Mouse (Mus musculus) T-cell, adult 2 months (primary cell): ENCODE results near the gene Fadd.

Experiments used
- DNase-seq: peaks from one replicate; pipeline ENCODE4 v3.0.0; 2022; ENCODE audit warnings: low spot score

The Fadd gene

DNA sequence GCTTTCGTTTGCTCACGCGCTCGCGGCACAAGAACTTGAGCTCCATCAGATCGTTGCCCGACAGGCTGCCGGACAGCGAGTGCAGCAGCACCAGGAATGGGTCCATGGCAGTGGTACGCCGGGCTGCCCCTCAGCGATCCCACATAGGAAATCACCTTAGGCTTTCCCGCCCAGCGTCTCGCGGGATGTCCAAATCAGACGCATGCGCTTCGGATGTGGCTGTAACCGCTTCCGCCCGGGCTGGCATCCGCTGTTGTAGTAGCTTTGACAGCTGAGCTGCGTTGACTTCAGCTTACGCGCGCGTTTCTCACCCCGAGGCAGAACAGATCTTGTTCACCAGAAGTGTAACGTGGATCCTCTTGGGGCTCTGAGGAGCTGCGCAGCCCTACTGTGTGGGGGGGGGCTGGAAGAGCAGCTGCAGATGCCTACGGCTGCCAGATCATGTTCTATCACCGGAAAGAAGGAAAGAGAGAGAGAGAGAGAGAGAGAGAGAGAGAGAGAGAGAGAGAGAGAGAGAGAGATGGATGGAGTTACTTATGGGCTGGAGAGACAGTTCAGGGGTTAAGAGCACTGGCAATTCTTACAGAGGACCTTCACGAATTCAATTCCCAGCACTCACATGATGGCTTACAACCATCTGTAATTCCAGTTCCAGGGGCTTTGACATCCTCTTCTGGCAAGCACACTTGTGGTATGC lies at the start of gene Fadd:
Gene Fadd, minus strand, starts transcription at position 180 of the 697 bp plus-strand sequence.
- peak; percentile 96 for DNase-seq

DNA sequence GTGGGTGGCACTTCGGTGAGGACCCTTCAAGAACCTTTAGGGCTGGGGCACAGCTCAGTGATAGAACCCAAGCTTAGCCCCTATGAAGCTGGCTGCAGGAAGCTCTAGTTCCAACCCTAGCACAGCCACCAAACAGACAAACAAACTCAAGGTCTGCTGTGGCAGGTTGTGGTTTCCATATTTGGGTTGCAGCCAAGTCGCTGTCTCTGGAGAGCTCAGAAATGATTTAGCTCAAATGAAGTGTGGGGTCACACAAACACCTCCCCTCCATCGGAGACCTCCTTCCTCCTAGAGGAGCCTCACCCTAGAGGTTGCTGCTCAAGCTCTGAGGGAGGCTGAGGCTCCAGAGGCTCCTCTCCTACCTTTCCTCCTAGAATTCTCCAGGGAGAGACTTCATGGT lies 48.4 kb upstream of the Fadd start:
- DNase-seq, result no peak

DNA sequence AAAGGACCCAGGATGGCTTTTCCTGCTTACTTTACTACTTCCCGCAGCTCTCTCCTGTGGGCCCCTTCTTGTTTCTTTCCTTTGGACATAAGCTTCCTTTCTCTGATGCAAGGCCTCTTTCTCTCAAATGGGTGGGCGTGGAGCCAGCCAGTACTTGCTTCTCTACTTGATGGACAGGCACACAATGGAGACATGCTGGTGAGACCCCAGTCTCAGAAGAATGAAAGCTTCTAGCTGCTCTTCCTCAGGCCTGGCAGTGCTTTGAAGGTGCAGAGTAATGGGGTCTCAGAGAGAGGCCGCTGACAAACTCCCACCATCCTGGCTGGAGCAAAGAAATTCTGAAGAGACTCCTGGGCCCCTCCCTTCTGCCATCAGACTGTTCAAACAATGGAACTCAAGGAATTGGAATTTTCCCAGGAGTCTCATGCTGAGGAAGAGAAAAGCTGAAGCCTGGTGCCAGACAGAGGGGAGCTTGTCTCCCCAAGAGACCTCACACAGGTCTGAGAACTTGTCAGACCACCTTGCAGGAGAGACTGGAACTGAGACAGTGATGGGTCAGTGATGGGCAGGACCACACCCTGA lies 46.2 kb upstream of the Fadd start:
- DNase-seq, result no peak

DNA sequence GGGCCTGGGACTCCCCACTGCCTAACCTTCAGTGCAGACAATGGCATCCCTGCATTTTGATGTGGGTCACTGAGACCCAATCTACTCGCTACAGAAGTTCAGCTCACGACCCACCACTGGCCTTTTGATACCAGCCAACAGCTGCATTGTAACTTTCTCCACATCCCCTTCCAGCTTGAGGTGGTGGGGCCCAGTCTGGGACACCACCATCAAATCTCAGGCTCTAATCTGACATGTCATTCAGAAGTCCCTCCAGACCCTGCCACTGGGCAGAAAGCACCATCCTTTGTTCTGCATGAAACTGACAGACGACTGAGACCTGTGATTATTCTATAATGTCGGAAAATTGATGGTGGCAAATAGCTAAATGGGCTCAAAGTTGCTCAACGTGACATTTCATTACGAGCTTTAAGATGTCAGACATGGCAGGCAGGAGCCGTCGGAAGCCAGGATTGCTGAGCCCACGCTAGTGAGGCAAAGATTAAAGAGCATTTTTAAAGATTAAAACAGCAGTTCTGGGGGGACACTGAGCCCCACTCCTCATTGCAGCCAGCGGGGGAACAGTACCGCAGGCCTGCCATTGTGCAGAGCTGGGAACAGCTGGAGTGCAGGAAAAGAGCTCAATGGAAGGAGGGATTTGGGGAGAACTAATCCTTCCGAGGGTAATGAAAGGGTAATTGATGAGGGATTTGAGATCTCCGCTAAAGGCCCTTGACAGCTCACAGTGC lies 45.5 kb upstream of the Fadd start:
- no peak for DNase-seq

DNA sequence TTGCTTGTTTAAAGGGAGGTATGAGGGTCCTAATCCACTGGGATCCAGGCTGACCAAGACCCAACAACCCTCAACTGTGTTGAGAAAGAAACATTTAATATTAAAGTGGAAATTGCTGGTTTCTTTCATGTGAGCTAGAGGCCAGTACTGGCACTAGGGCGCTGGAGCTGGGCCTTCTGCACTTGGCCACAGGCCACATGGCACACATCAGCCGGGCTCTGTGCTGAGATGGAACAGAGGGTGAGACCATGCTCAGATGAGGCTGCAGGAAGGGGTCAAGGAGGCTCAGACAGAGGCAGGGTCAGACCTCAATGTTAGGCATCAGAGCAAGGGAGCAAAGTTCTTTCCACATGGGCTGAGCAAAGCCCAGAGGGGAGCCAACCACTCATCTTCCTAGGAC lies 43.8 kb upstream of the Fadd start:
- no peak for DNase-seq

DNA sequence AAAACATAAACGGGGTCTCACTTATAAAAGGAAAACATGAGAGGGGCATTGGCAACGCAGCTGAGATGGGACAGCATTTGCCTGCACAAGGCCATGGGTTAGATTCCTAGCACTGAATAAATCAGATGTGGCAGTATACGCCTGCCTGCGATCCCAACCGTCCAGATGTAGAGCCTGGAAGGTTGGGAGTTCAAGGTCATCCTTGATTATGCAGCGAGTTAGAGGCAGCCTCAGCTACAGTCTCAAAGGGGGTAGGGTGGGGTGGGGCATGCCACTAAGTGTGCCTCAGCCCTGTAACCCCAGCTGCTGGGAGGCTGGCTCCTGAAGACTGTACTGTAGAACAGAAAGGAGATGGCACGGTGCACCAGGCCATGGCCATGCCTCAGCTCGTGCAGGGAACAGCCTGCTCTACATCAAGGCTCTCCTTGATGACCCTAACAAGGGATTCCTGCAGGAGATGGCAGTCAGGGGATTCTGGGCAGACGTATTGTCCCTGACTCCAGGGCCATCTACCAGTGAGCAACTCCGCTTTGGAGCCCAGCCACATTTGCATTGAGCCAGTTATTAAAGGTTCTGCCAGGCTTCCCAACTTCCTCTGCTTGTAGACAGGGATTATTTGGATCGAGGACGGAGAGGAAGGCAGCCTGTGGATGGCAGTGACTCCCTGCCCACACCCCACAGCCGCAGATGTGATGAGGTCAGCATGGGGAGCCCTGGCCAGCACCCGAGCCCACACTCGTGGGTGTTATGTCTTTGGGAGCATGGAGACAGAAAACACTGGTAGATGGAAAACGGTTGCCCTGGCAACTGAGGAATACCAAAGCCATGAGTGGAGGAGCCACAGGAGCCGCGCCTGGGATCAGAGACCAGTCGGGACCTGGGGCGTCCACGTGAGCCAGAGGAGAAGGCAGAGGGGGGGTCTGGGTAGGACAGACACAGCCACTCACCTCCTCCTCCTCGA lies 38.7 kb upstream of the Fadd start:
- DNase-seq, result no peak

DNA sequence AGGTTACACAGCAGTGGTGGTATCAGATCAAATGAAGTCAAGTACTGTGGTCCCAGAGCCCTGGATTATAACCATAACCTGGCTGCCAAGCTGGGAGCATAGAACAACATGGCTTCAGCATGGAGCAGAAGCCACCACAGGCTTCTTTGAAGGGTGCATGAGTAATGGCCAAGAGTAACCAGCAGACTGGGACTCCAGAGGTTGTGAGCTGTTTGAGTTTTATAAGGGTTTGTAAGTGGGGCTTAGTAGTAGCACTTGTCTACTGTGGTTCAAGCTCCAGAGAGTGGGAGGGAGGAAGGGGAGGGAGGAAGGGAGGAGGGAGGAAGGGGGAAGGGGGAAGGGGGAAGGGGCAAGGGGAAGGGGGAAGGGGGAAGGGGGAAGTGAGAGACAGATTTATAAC lies 38.1 kb upstream of the Fadd start:
- DNase-seq, result no peak

DNA sequence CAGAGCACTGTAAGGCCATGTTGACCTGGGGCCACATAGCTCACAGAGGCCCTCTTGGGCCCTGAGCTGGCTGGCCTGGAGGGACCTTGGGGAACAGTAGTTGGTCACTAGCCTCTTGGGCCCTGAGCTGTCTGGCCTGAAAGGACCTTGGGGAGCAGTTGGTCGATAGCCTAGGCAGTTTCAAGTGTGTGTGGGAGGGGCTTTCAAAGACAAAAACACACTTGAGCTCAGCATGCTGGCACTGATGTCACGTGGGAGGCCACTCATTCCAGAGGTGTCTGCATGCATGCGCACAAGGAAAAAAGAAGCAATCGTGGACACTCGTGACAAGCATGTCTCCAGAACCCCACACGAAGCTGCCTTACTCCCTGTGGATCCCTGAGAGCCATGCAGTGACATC lies 33.1 kb upstream of the Fadd start:
- DNase-seq, result no peak

DNA sequence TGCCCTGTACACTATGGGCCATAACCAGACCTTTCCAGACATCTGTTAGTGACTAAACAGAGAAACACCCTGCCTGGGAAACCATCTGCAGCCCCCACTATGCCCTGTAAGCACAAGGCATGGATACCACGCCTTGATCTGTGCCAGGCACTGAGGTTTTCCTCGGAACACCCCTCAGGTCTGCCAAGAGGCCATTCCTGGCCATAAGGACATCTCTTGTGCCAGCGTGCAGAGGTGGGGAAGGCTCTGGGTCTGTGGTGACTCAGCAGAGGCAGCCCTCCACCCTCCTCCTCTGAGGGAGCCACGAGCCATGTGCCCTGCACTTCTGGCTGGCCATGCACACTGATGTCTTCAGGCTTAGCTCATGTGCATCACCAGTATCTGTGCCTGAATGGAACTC lies 30.6 kb upstream of the Fadd start:
- no peak for DNase-seq

DNA sequence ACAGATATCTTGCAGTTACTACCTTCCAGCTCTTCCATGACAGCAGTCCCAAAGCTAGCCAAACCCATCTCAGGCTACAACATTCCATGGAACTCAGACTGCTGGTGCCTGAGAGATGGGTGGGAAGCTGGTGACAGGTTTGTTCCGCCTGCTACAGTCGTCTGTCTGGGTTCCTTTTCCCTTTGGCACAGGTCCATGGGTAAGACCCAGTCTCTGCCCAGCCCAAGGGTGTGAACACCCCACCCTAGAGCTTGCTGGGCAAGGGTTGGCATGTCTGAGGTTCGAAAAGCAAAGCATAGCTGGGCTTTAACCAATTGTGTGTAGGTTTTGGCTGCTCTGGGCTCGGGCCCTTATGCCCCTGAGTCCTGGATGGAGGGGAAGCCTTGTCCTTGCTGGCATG lies 30.1 kb upstream of the Fadd start:
- no peak for DNase-seq

DNA sequence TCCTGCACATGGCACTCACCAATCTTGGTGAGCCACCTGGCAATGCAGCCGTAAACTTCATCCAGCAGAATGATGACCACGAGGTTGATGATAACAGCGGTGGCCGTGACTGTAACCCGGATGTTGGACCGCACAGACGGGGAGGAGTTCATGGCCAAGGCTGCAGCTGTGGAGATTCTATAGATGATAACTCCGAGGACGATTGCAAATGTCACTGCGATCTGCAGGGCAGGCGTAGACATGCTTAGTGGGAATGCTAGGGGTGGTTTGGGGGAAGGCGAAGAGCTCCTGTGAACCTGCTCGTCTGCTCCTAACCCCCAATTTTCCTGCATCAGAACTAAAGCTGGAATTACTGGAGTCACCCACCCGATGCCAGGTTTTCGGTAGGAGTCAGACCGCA lies 29.3 kb upstream of the Fadd start:
- no peak for DNase-seq

DNA sequence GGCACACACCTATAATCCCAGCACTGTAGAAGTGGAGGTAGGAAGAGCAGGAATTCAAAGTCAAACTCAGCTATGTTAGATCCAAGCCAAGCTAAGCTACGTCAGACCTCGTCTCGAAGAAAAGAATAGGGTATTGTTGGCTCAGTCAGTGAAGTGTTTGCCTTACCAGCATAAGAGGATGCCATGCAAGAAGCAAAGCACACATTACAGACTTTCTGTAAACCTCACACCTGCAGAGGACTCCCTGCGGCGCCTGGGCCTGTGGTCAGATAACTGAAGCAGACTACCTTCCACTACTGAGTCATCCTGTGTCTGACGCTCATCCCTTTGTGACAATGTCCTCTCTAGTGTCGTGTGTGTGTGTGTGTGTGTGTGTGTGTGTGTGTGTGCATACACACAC lies 27.3 kb upstream of the Fadd start:
- no peak for DNase-seq

DNA sequence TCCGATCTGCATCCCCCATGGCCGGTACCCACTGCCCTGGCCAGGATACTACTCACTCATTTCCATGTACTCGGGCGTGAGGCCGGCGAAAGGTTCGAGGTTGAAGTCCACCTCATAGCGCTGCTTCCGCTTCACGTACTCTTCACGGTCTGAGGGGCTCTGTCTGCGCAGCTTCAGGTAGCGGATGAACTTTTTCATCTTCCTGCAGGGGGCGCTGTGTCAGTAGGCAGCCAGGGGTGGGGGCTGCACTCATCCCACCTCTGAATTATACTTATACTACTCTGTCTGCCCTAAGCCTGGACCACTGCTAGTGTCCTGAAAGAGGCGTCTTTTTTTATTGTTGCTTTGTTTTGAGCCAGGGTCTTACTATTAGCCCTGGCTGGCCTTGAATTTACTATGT lies 25.6 kb upstream of the Fadd start:
- DNase-seq, result no peak

DNA sequence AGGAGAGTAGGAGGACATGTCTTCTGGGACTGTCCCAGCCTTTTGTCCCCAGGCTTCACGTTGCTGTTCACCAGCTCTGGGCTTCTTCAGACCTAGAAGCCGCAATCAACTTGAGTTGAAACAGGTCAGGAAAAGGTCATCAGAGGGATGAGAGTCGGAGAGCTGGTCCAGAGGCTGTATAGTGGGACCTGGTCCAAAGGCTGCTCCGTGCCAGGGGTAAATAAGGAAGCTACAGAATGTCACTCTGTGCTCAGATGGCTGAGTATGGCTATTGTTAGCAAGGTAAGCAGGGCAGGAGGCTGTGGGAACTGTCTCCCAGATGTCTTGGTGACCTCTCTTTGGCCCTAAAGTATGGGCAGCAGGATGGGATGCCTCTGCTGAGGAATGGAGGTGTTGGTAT lies 22.5 kb upstream of the Fadd start:
- no peak for DNase-seq

DNA sequence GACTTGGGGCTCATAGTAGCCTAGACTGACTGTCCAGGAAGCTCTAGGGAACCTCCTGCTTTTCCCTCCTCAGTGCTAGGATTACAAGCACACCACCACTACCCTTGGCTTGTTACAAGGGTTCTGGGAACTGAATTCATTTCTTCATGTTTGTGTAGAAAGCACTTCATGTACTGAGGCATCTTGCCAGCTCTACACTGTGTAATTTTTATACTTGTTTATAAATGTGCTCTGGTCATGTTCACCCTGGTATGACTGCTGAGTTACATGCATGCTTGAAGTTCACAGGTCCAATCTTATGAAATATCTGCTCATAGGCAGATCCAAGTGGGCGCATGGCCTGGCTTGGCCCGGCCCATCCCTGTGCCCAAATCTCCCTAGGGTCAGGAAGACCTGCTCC lies 22.0 kb upstream of the Fadd start:
- no peak for DNase-seq

DNA sequence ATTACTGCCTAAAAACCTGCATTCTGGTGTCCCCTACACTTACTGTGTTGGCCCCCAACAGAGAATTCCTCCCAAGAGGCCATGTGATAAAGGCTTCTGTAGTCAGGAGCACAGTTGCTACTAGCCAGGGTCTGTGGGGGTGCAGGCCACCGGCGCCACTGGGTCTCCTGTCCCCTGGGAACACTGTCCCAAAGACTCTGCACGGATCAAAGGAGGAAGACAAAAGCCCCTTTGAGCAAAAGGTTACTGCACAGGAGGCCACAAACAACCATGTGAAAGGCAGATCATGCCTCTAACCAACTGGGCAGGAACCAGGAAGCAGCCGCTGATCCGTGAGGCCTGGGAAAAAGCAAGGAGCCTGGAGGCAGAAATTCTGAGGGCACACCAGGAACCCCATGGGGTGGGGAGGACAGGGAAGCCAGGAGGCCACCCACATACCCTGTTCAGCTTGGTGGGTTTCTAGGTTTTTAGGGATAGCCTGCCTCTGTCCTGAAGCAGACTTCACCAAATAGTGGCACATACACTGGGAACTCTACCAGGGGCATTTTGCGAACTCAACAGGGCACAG lies 18.2 kb upstream of the Fadd start:
- DNase-seq, result no peak

DNA sequence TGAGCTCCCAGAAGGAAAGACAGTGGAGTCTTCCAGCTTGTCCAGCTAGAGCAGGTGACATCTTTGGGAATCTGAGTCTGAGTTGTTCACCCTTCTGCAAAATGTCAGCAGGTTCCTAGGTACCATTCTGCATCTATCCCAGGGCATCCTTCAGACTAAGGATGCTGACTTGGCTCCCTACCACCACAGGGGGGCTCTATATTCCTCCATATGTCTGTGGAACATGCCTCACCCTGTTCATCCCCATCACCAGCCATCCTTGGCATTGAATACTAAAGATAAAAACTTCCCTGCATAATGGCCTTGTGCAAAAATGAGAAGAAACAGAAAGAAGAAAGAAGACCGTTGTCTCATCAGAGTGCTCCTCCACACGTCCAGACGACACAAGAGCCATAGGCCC lies 7.2 kb upstream of the Fadd start:
- DNase-seq, result no peak

DNA sequence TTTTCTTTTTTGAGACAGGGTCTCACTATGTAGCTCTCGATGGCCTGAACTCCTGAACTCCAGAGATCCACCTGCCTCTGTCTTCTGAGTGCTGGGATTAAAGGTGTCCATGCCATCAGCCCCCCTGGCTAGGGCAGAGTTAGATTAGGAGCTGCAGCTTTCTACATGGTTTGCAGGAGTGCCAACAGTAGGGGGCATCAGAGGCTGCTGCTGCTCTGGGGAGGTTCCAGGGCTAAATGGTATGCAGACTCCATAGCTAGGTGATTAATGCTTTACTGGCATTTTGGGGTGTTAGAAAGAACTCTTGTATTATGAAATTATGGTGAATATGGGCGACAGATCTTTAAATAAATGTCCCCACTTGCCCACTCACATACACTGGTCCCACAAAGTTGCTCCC lies 5.0 kb upstream of the Fadd start:
- DNase-seq, result no peak

DNA sequence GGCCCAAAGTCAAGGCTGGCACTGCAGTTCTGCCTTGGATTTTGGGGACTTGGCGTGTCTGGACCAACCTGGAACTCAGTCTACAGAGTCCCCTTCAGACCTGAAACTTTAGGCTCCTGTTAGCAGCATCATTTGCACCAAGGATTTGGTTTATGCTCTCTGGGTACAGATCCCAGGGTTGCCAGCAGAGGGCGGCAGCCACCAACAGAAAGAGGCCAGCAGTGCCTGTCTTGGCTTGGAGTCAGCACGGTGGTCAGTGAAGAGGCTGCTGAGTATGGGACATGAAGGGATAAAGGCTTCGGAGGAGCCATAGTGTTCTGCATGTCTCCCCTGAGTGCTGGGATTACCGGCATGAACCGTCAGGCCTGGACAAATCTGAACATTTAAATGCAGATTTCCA lies 3.4 kb upstream of the Fadd start:
- DNase-seq, result peak; percentile 18

DNA sequence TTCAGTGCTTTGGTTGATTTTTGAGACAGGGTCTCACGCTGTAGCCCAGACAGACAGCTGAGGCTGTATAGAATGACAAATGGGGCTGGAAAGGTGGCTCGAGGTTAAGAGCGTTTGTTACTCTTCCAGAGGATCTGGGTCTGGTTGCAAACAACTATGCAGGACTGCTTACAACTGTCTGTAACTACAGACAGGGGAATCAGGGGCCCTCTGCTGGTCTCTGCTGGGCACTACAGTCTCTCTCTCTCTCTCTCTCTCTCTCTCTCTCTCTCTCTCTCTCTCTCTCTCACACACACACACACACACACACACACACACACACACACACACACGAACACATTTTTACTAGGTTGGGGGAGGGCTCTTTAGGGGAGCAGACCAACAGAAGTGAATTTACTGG lies 1.4 kb upstream of the Fadd start:
- DNase-seq, result peak; percentile 61

DNA sequence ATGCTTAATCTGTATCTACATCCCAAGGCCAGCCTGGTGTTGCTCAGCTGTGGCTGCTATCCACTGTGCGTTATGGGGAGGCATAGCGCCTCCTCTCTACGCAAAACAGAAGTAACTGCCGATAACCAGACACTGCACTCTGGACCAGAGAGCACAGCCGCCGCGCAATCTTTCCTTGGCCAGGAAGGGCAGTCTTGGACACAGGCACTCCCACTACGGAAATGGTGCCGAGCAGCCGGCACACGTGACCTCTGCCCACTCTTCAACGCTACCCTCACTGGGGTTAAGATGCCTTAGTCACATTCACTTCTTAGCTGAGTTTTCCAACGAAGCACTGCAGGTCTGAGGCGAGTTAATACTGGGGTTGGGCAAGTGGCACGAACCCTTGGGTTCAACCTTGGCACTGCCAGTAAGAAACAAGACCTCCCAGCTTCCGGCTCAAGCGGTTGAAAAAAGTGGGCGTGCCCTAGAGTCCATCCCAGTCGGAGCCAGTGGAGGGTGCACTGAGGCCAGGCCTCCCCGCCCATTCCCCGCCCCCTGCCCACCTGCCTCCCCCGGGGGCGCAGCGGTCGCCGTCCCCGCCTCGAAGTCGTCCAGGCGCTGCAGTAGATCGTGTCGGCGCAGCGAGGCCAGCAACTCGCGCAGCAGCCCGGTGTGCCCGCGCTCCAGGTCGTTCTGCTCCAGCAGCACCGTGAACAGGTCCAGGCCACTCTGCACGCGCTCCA lies 542 bp downstream of the Fadd start:
- DNase-seq, result peak; percentile 81
